Mouse (Mus musculus) heart, adult 2 months (tissue): ENCODE measurements around the gene Trp53bp2.

Source experiments
- CTCF ChIP-seq: fragments of 200-600 bp; IDR thresholded peaks from 2 replicates; pipeline ENCODE4 v1.8.1; 2022; ENCODE audit warnings: antibody characterized with exemption, mild to moderate bottlenecking, moderate library complexity
- EP300 ChIP-seq: fragments of 200-500 bp; IDR thresholded peaks from 2 replicates; pipeline ENCODE4 v1.6.1; 2011; ENCODE audit warnings: low read depth, low read length, control low read depth; ENCODE audit not compliant: insufficient read depth
- POLR2A ChIP-seq: fragments of 200-500 bp; IDR thresholded peaks from 2 replicates; pipeline ENCODE4 v1.6.1; 2011; ENCODE audit warnings: mild to moderate bottlenecking, low read depth, low read length, control low read depth; ENCODE audit not compliant: insufficient read depth

DNA sequence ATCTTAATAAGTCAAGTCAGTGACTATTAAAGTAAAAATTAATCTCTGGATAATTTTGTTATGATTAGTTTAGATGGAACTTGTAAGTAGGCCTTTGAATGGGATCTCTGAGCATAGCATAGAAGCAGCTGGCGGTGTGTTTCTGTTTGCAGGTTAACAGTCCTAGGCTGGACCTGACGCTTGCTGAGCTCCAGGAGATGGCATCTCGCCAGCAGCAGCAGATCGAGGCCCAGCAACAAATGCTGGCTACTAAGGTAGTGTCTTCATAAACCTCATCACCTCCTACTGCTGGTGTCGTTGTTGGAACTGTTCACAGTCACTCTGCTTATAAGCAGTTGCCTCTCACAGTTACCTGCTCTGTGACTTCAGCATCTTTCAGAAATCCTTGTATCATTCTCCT is 27.8 kb downstream of the Trp53bp2 start:
- TF ChIP-seq CTCF: no peak
- TF ChIP-seq POLR2A: no peak
- TF ChIP-seq EP300: no peak
